Mouse (Mus musculus) myocyte (in vitro differentiated cells): Measurements from ENCODE around the gene Dusp27. TPM values are rescaled to one million over a fixed set of nuclear protein-coding genes. Genes with fewer than 3 reads are reported as not detected.

Source experiments
- H3K27me3 ChIP-seq: one replicate; pipeline ENCODE4 v1.6.1; 2011; ENCODE audit not compliant: control insufficient read depth, insufficient read depth, insufficient read length
- H3K36me3 ChIP-seq: one replicate; pipeline ENCODE4 v1.6.1; 2011; ENCODE audit not compliant: control insufficient read depth, insufficient read depth
- H3K4me2 ChIP-seq: one replicate; pipeline ENCODE4 v1.6.1; 2011; ENCODE audit warnings: low read depth, control low read depth
- H3K4me3 ChIP-seq: one replicate; pipeline ENCODE4 v1.5.1; 2011; ENCODE audit warnings: mild to moderate bottlenecking, control low read depth, moderate library complexity
- H3K79me2 ChIP-seq: one replicate; pipeline ENCODE4 v1.6.1; 2011; ENCODE audit not compliant: control insufficient read depth, insufficient read depth
- H3ac ChIP-seq: one replicate; pipeline ENCODE4 v1.6.1; 2011; ENCODE audit not compliant: control insufficient read depth, insufficient read length
- CEBPB ChIP-seq: IDR thresholded peaks from 2 replicates; pipeline ENCODE4 v1.6.1; 2011; ENCODE audit warnings: mild to moderate bottlenecking, moderate library complexity; ENCODE audit not compliant: poor library complexity, insufficient read depth, severe bottlenecking
- E2F4 ChIP-seq: IDR thresholded peaks from one replicate; pipeline ENCODE4 v1.6.1; 2011; ENCODE audit warnings: mild to moderate bottlenecking, control low read depth, moderate library complexity; ENCODE audit not compliant: insufficient read depth
- MAX ChIP-seq: IDR thresholded peaks from one replicate; pipeline ENCODE4 v1.6.1; 2011; ENCODE audit warnings: low read depth, mild to moderate bottlenecking, control low read depth
- MYOD1 ChIP-seq, 3 experiments: IDR thresholded peaks; one replicate each; pipeline ENCODE4 v1.6.1; 2011; ENCODE audit warnings: control low read depth in 2 of 3, low read depth in 2 of 3, mild to moderate bottlenecking in 2 of 3, moderate library complexity in 1 of 3; ENCODE audit not compliant: insufficient read length in 2 of 3, control insufficient read depth in 1 of 3
- MYOG ChIP-seq, 3 experiments: IDR thresholded peaks; one replicate each; pipeline ENCODE4 v1.6.1; 2011; ENCODE audit warnings: control low read depth in 2 of 3, low read depth in 2 of 3, mild to moderate bottlenecking in 2 of 3; ENCODE audit not compliant: insufficient read length in 2 of 3, control insufficient read depth in 1 of 3, insufficient read depth in 1 of 3
- POLR2A ChIP-seq: IDR thresholded peaks from one replicate; pipeline ENCODE4 v1.6.1; 2011; ENCODE audit warnings: low read depth, mild to moderate bottlenecking, control low read depth, moderate library complexity; ENCODE audit not compliant: insufficient read length
- POLR2AphosphoS2 ChIP-seq: IDR thresholded peaks from one replicate; pipeline ENCODE4 v1.6.1; 2011; ENCODE audit warnings: low read depth, control low read depth; ENCODE audit not compliant: insufficient read length
- REST ChIP-seq: IDR thresholded peaks from one replicate; pipeline ENCODE4 v1.6.1; 2011; ENCODE audit warnings: mild to moderate bottlenecking, control low read depth, moderate library complexity; ENCODE audit not compliant: insufficient read depth, insufficient read length
- SRF ChIP-seq: IDR thresholded peaks from one replicate; pipeline ENCODE4 v1.6.1; 2011; ENCODE audit warnings: low read depth; ENCODE audit not compliant: control insufficient read depth, insufficient read length
- TCF12 ChIP-seq: IDR thresholded peaks from one replicate; pipeline ENCODE4 v1.6.1; 2011; ENCODE audit warnings: mild to moderate bottlenecking, control low read depth; ENCODE audit not compliant: poor library complexity, insufficient read depth, severe bottlenecking
- TCF3 ChIP-seq: IDR thresholded peaks from one replicate; pipeline ENCODE4 v1.6.1; 2011; ENCODE audit warnings: low read depth, control low read depth; ENCODE audit not compliant: insufficient read length
- USF1 ChIP-seq: IDR thresholded peaks from one replicate; pipeline ENCODE4 v1.6.1; 2011; ENCODE audit warnings: low read depth, mild to moderate bottlenecking, control low read depth, moderate library complexity
- polyA plus RNA-seq: library from polyadenylated mRNA; unstranded; fragments of >200 nt; fragmentation: generic; extraction: Trizol; gene quantifications from one replicate; pipeline ENCODE4 v1.2.1, GENCODE M21; 2012; ENCODE audit warnings: missing spikeins

Dusp27 gene
- 38.3 TPM for polyA plus RNA-seq

- Histone ChIP-seq H3K4me2 (peak within 1 kb of the TSS; percentile 71), H3ac (no peak within 1 kb of the TSS), H3K4me3 (peak within 1 kb of the TSS; percentile 27), H3K36me3 (no peaks in the 10 kb centered on the region), H3K79me2 (peaks cover 19% of the 10 kb centered on the region), H3K27me3 (no peaks in the 10 kb centered on the region)
- TF ChIP-seq MYOD1 (IDR thresholded peaks at IDR 0.05; ENCODE audit: control insufficient read depth in 1 of 3, insufficient read length in 2 of 3, low read depth in 2 of 3) (peak; percentile 54 to 59 (median 56)), USF1 (no peak), MYOG (IDR thresholded peaks at IDR 0.05; ENCODE audit: control insufficient read depth in 1 of 3, insufficient read depth in 1 of 3, insufficient read length in 2 of 3, low read depth in 2 of 3) (peak in 2 of 3 experiments; percentile 53 to 95), MAX (no peak), POLR2AphosphoS2 (peak; percentile 36), CEBPB (no peak), POLR2A (peak; percentile 40), REST (no peak)
Measured at GRCm38 (mm10) chr1:166127719-166128118, at the start of gene Dusp27. Gene Dusp27 (minus strand): TSS chr1:166127922.

- no peak for TF ChIP-seq TCF3
- no peak for TF ChIP-seq POLR2AphosphoS2
- no peak for TF ChIP-seq MAX
- no peak for TF ChIP-seq MYOD1 (IDR thresholded peaks at IDR 0.05; ENCODE audit: control insufficient read depth in 1 of 3, insufficient read length in 2 of 3, low read depth in 2 of 3)
- no peak for TF ChIP-seq USF1
- TF ChIP-seq REST, result no peak
- no peak for TF ChIP-seq SRF
- TF ChIP-seq MYOG (IDR thresholded peaks at IDR 0.05; ENCODE audit: control insufficient read depth in 1 of 3, insufficient read depth in 1 of 3, insufficient read length in 2 of 3, low read depth in 2 of 3), result no peak
- no peak for TF ChIP-seq TCF12
- TF ChIP-seq CEBPB, result no peak
- TF ChIP-seq POLR2A, result no peak
- no peak for TF ChIP-seq E2F4
- Histone ChIP-seq H3K79me2 (no peaks in the 10 kb centered on the region), H3K4me3 (no peak overlapping the region), H3ac (no peak overlapping the region), H3K4me2 (no peak overlapping the region), H3K27me3 (peaks cover 9% of the 10 kb centered on the region), H3K36me3 (no peaks in the 10 kb centered on the region)
Measured at GRCm38 (mm10) chr1:166173621-166174020, 45.9 kb upstream of the Dusp27 start.

- Histone ChIP-seq H3ac (no peak overlapping the region), H3K36me3 (no peaks in the 10 kb centered on the region), H3K27me3 (peaks cover 9% of the 10 kb centered on the region), H3K4me3 (no peak overlapping the region), H3K79me2 (no peaks in the 10 kb centered on the region), H3K4me2 (no peak overlapping the region)
- TF ChIP-seq MYOG (IDR thresholded peaks at IDR 0.05; ENCODE audit: control insufficient read depth in 1 of 3, insufficient read depth in 1 of 3, insufficient read length in 2 of 3, low read depth in 2 of 3), result no peak
- TF ChIP-seq MYOD1 (IDR thresholded peaks at IDR 0.05; ENCODE audit: control insufficient read depth in 1 of 3, insufficient read length in 2 of 3, low read depth in 2 of 3), result no peak
- TF ChIP-seq POLR2AphosphoS2, result no peak
- TF ChIP-seq REST, result no peak
- no peak for TF ChIP-seq E2F4
- no peak for TF ChIP-seq MAX
- TF ChIP-seq CEBPB, result no peak
- no peak for TF ChIP-seq POLR2A
- no peak for TF ChIP-seq SRF
- no peak for TF ChIP-seq TCF12
- TF ChIP-seq TCF3, result no peak
- TF ChIP-seq USF1, result no peak
Measured at GRCm38 (mm10) chr1:166172992-166173391, 45.3 kb upstream of the Dusp27 start.

GRCm38 (mm10) chr1:166170852-166171251 is 43.1 kb upstream of the Dusp27 start:
- Histone ChIP-seq H3ac (no peak overlapping the region), H3K4me3 (no peak overlapping the region)
- TF ChIP-seq TCF3, result no peak
- no peak for TF ChIP-seq POLR2A
- no peak for TF ChIP-seq MYOG (IDR thresholded peaks at IDR 0.05; ENCODE audit: control insufficient read depth in 1 of 3, insufficient read depth in 1 of 3, insufficient read length in 2 of 3, low read depth in 2 of 3)
- TF ChIP-seq USF1, result no peak
- TF ChIP-seq REST, result no peak
- TF ChIP-seq TCF12, result no peak
- TF ChIP-seq MYOD1 (IDR thresholded peaks at IDR 0.05; ENCODE audit: control insufficient read depth in 1 of 3, insufficient read length in 2 of 3, low read depth in 2 of 3), result no peak
- no peak for TF ChIP-seq MAX

GRCm38 (mm10) chr1:166169713-166170112 is 42.0 kb upstream of the Dusp27 start:
- no peak overlapping the region for H3K4me2 ChIP-seq
- H3ac ChIP-seq, result no peak overlapping the region
- H3K36me3 ChIP-seq, result no peaks in the 10 kb centered on the region
- H3K79me2 ChIP-seq, result no peaks in the 10 kb centered on the region
- H3K27me3 ChIP-seq, result peaks cover 15% of the 10 kb centered on the region
- no peak for TF ChIP-seq E2F4
- no peak for TF ChIP-seq MAX
- TF ChIP-seq POLR2AphosphoS2, result no peak
- no peak for TF ChIP-seq TCF12
- TF ChIP-seq USF1, result no peak
- no peak for TF ChIP-seq MYOG (IDR thresholded peaks at IDR 0.05; ENCODE audit: control insufficient read depth in 1 of 3, insufficient read depth in 1 of 3, insufficient read length in 2 of 3, low read depth in 2 of 3)
- TF ChIP-seq CEBPB, result no peak
- no peak for TF ChIP-seq SRF
- TF ChIP-seq REST, result no peak
- no peak for TF ChIP-seq TCF3
- H3K4me3 ChIP-seq, result no peak overlapping the region

More at GRCm38 (mm10) chr1:166170852-166171251, 43.1 kb upstream of the Dusp27 start:
- Histone ChIP-seq H3K36me3 (no peaks in the 10 kb centered on the region), H3K79me2 (no peaks in the 10 kb centered on the region), H3K4me2 (no peak overlapping the region), H3K27me3 (peaks cover 9% of the 10 kb centered on the region)
